Mouse (Mus musculus): ENCODE data around the gene Gast. TPM values are rescaled to one million over a fixed set of nuclear protein-coding genes. Genes with fewer than 3 reads are reported as not detected.

Gene Gast
- polyA plus RNA-seq, 1 experiment = 0.09 TPM

- H3K36me3 ChIP-seq (ENCODE audit: control insufficient read depth) = peaks cover 9% of the 10 kb centered on the region; the same call in 1 of the 2 replicates
- H3K4me3 ChIP-seq (replicated peaks) = no peak overlapping the region
- H3K27me3 ChIP-seq (ENCODE audit: control insufficient read depth) = no peaks in the 10 kb centered on the region
- TF ChIP-seq GATA1 (IDR thresholded peaks at IDR 0.05; ENCODE audit: low read length) = no peak
- no peak for TF ChIP-seq TAL1 (IDR thresholded peaks at IDR 0.05; ENCODE audit: low read length)
- H3K9me3 ChIP-seq (ENCODE audit: control insufficient read depth, low read length) = no peaks in the 10 kb centered on the region
- no peaks in the 10 kb centered on the region for H3K4me1 ChIP-seq (ENCODE audit: control insufficient read depth)
Measured at GRCm38 (mm10) chr11:100382682-100383081, 48.5 kb downstream of the Gast start.

- Histone ChIP-seq H3K9me3 (ENCODE audit: control insufficient read depth, low read length) (no peaks in the 10 kb centered on the region), H3K4me1 (ENCODE audit: control insufficient read depth) (no peaks in the 10 kb centered on the region), H3K36me3 (ENCODE audit: control insufficient read depth) (peaks cover 9% of the 10 kb centered on the region; the same call in 1 of the 2 replicates), H3K27me3 (ENCODE audit: control insufficient read depth) (no peaks in the 10 kb centered on the region), H3K4me3 (replicated peaks) (no peak overlapping the region)
- TF ChIP-seq GATA1 (IDR thresholded peaks at IDR 0.05; ENCODE audit: low read length) = no peak
- no peak for TF ChIP-seq TAL1 (IDR thresholded peaks at IDR 0.05; ENCODE audit: low read length)
Measured at GRCm38 (mm10) chr11:100385016-100385415, 50.8 kb downstream of the Gast start.

DNA sequence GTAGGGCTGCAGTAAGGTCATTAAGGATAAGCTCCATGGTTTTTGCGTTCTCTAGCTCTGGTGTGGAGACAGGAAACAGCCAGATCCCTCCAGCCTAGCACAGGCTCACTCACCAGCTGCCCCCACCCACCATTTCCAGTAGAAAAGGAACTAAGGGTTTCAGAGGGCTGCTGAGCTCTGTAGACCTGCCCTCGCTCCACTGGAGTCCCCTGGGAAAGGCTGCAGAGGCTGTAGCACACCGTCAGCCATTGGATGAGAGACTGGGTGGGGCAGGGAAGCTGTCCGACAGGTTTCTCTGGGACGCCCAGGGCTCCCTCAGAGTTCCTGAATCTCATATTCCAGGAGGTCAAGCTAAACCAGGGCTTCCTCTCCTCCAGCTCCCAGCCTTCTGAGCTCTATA is 52.4 kb downstream of the Gast start:
- Histone ChIP-seq H3K36me3 (ENCODE audit: control insufficient read depth) (peaks cover 8% of the 10 kb centered on the region; the same call in 1 of the 2 replicates), H3K27me3 (ENCODE audit: control insufficient read depth) (no peaks in the 10 kb centered on the region), H3K9me3 (ENCODE audit: control insufficient read depth, low read length) (no peaks in the 10 kb centered on the region), H3K4me3 (replicated peaks) (no peak overlapping the region), H3K4me1 (ENCODE audit: control insufficient read depth) (no peaks in the 10 kb centered on the region)
- TF ChIP-seq GATA1 (IDR thresholded peaks at IDR 0.05; ENCODE audit: low read length) (no peak), TAL1 (IDR thresholded peaks at IDR 0.05; ENCODE audit: low read length) (no peak)

Other genes starting within 250 kb of the Gast start
- not detected in 2 replicates for gene Krt32, start 246.2 kb upstream of the Gast start, polyA plus RNA-seq (2012)
- not detected in 2 replicates for gene Krt35, start 238.2 kb upstream of the Gast start, polyA plus RNA-seq (2012)
- gene Krt36, start 228.8 kb upstream of the Gast start, polyA plus RNA-seq (2012) = not detected in 2 replicates
- not detected in 2 replicates for gene Krt13, start 212.8 kb upstream of the Gast start, polyA plus RNA-seq (2012)
- 0.29 and 0.31 TPM in 2 replicates for gene Krt15, start 198.5 kb upstream of the Gast start, polyA plus RNA-seq (2012)
- gene Krt19, start 185.7 kb upstream of the Gast start, polyA plus RNA-seq (2012) = not detected in 2 replicates
- gene Krt9, start 141.2 kb upstream of the Gast start, polyA plus RNA-seq (2012) = not detected in 2 replicates
- gene Krt14, start 126.9 kb upstream of the Gast start, polyA plus RNA-seq (2012) = 0.06 and 0.07 TPM in 2 replicates
- gene Krt16, start 85.5 kb upstream of the Gast start, polyA plus RNA-seq (2012) = not detected in 2 replicates
- 0.03 and 0.04 TPM in 2 replicates for gene Krt17, start 73.4 kb upstream of the Gast start, polyA plus RNA-seq (2012)
- gene Krt42, start 64.5 kb upstream of the Gast start, polyA plus RNA-seq (2012) = 0.04 TPM in 1 of 2 replicates, not detected in the other
- gene Eif1, start 14.5 kb upstream of the Gast start, polyA plus RNA-seq (2012) = 151 and 186 TPM in 2 replicates
- gene Hap1, start 21.7 kb downstream of the Gast start, polyA plus RNA-seq (2012) = 0.03 TPM in 1 of 2 replicates, not detected in the other
- gene Jup, start 63.4 kb downstream of the Gast start, polyA plus RNA-seq (2012) = 0.29 and 0.56 TPM in 2 replicates
- gene P3h4, start 80.4 kb downstream of the Gast start, polyA plus RNA-seq (2012) = not detected in 2 replicates
- gene Fkbp10, start 81.3 kb downstream of the Gast start, polyA plus RNA-seq (2012) = 0.05 and 0.07 TPM in 2 replicates
- gene Nt5c3b, start 107.4 kb downstream of the Gast start, polyA plus RNA-seq (2012) = 1.4 and 1.9 TPM in 2 replicates
- gene Klhl10, start 107.5 kb downstream of the Gast start, polyA plus RNA-seq (2012) = not detected in 2 replicates
- gene Klhl11, start 138.3 kb downstream of the Gast start, polyA plus RNA-seq (2012) = 0.03 and 0.06 TPM in 2 replicates
- 0.46 and 1.1 TPM in 2 replicates for gene Acly, start 193.6 kb downstream of the Gast start, polyA plus RNA-seq (2012)
- 0.01 TPM in 1 of 2 replicates, not detected in the other for gene Ttc25, start 211.2 kb downstream of the Gast start, polyA plus RNA-seq (2012)
- 0.09 and 0.11 TPM in 2 replicates for gene Cnp, start 240.5 kb downstream of the Gast start, polyA plus RNA-seq (2012)